Mouse (Mus musculus) embryonic facial prominence, embryonic 15.5 days (tissue): ENCODE measurements at regions not wholly inside any gene's neighbourhood (a gene's known extent, or its start where the extent isn't known, plus 50 kb on each side); places are given as distances from the start of the nearest gene placed in this dataset.

Experiments used
- ATAC-seq: fragments of 200-750 bp; cut with Nextera tagmentation; 2 replicates; pipeline ENCODE4 v1.8.0; 2017; ENCODE audit warnings: low read depth, moderate TSS enrichment; ENCODE audit not compliant: insufficient number of reproducible peaks, low FRiP score, low TSS enrichment
- H3K27ac ChIP-seq: fragments of 300-500 bp; sonication (generic); replicated peaks from 2 replicates; pipeline ENCODE4 v1.5.1; 2015; ENCODE audit warnings: mild to moderate bottlenecking, inconsistent platforms
- H3K27me3 ChIP-seq: fragments of 300-500 bp; sonication (generic); 2 replicates; pipeline ENCODE4 v1.6.1; 2015; ENCODE audit warnings: inconsistent platforms
- H3K36me3 ChIP-seq: fragments of 300-500 bp; sonication (generic); 2 replicates; pipeline ENCODE4 v1.6.1; 2015; ENCODE audit warnings: mild to moderate bottlenecking, inconsistent platforms
- H3K4me1 ChIP-seq: fragments of 300-500 bp; sonication (generic); 2 replicates; pipeline ENCODE4 v1.6.1; 2015; ENCODE audit warnings: inconsistent platforms
- H3K4me2 ChIP-seq: fragments of 300-500 bp; sonication (generic); replicated peaks from 2 replicates; pipeline ENCODE4 v1.6.1; 2015; ENCODE audit warnings: mild to moderate bottlenecking, inconsistent platforms
- H3K4me3 ChIP-seq: fragments of 300-500 bp; sonication (generic); replicated peaks from 2 replicates; pipeline ENCODE4 v1.5.1; 2015; ENCODE audit warnings: mild to moderate bottlenecking, inconsistent platforms
- H3K9ac ChIP-seq: fragments of 300-500 bp; sonication (generic); 2 replicates; pipeline ENCODE4 v1.6.1; 2015; ENCODE audit warnings: inconsistent platforms
- H3K9me3 ChIP-seq: fragments of 300-500 bp; sonication (generic); replicated peaks from 2 replicates; pipeline ENCODE4 v1.6.1; 2016; ENCODE audit warnings: inconsistent platforms
- WGBS: fragments of 180-500 bp; shearing (Covaris S2); methylation state at CpG from one replicate; pipeline ENCODE4 v1.1.7; 2015; 5-methylcytosine and 5-hydroxymethylcytosine counted together

DNA sequence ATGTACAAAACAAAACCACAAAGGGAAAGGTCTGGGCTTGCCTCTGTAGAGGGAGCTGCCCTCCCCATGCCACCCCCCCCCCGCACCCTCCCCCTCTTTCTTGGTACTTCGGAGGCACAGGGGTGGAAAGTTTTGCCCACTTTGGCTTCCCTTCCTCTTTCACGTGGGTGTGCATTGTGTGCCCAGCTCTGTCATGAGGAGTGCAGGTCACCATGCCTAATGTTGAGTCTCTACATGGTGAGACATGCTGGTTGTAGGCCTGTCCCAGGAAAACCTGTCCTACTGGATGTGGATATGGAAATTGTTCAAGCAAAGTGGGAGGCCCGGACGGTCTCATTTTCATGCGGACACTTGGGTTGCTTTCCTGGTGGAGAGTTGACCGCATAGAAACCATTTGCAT, 93.2 kb downstream of the Klf5 start:
- no peaks in the 10 kb centered on the region for H3K4me1 ChIP-seq
- no peak overlapping the region for H3K4me2 ChIP-seq
- H3K36me3 ChIP-seq: no peaks in the 10 kb centered on the region
- 76% methylated on average over 7 of the region's 7 CpGs for WGBS
- no peaks in the 10 kb centered on the region for H3K27me3 ChIP-seq
- H3K27ac ChIP-seq: no peak overlapping the region
- no peak overlapping the region for H3K4me3 ChIP-seq
- H3K9ac ChIP-seq: no peak overlapping the region
- H3K9me3 ChIP-seq: no peaks in the 10 kb centered on the region
- peak; percentile 7; the same call in 1 of the 2 replicates for ATAC-seq

DNA sequence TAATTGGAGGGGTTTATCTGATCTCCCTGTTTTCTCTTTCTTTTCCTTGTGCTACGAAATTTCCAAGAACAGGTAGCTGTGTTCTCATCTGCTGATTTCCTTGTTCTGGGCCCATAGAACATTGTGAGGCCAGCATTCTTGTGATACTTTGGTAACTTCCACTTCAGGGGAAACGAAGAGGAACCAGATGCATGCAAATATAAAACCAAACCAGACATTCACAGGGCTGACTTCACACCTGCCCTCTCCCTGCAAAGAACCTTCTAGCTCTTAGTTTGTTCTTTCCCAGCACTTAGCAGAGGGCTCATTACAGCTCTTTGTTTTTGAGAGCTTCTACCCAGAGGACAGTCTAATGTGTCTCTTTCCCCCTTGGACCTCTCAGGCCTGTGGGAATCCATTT, 94.3 kb downstream of the Klf5 start:
- no peak overlapping the region for H3K9ac ChIP-seq
- H3K4me2 ChIP-seq: no peak overlapping the region
- no peaks in the 10 kb centered on the region for H3K9me3 ChIP-seq
- ATAC-seq: no peak
- no peaks in the 10 kb centered on the region for H3K27me3 ChIP-seq
- 52% methylated on average over 2 of the region's 2 CpGs for WGBS
- no peak overlapping the region for H3K27ac ChIP-seq
- no peak overlapping the region for H3K4me3 ChIP-seq
- no peaks in the 10 kb centered on the region for H3K4me1 ChIP-seq
- H3K36me3 ChIP-seq: no peaks in the 10 kb centered on the region

DNA sequence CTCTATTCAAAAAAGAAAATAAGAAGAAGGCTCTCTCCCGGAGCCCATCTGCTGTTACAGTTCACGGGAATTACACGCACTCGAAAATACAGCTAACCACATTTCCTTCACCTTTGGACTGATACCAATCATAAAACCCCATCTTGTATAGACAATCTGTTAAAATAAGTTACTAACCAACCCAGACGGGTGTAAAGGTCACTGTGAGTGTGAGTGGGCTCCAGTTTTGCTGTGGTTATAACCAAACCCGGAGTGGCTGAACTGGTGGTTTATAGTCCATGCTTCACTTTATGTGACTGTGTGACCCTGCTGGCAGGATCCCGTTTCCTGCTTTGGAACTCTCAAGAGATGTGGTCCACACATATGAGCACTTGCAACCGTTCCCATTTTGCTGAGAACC, 95.1 kb downstream of the Klf5 start:
- Histone ChIP-seq H3K9ac (no peak overlapping the region), H3K27me3 (no peaks in the 10 kb centered on the region), H3K9me3 (no peaks in the 10 kb centered on the region), H3K36me3 (no peaks in the 10 kb centered on the region), H3K4me3 (no peak overlapping the region), H3K27ac (no peak overlapping the region), H3K4me2 (no peak overlapping the region), H3K4me1 (no peaks in the 10 kb centered on the region)
- WGBS: 68% methylated on average over 8 of the region's 8 CpGs
- no peak for ATAC-seq

DNA sequence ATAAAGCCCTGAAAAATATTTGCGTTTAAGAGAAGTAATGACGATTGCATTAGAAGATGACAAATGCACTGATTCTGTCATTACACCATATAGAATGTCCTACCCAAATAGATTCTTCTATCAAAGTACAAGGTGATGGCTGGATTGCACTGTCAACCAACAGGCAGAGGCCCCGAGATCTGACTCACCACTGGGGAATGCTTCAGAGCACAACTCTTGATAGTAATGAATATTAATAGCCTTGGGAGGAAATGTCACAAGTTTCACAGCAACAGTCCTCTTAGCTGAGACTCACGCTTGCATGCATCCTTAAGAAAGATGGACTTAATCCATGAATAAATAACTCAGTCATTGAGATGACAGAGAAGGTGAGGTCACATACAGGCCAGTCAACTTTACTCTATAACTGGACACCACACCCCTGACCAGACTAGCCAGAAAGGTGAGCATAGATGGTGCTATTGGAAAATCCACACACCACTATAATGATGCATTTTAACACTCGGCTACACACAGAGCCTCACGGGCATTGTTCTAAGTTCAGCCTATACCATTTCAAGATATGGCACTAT, 104.8 kb downstream of the Klf5 start:
- ATAC-seq: no peak
- H3K27ac ChIP-seq: no peak overlapping the region
- 81% methylated on average over 6 of the region's 6 CpGs for WGBS

DNA sequence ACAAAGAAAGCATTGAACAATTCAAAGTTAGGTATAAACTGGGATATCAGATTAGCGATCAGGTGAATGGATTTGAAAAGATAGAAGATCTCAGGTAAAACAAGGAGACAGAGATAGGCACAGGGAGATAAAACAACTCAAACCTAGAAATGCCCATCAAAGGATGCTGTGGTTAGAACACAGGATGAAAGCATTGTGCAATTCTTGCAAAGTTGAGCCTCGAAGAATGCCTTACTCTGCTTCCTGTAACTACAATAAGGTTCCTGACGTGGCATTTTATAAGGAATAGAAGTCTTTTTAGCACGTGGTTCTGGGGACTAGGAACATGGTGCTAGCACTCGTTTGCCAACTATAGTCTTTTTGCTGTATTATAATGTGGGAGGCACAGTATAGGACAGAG, 106.7 kb downstream of the Klf5 start:
- Histone ChIP-seq H3K4me3 (no peak overlapping the region), H3K36me3 (no peaks in the 10 kb centered on the region), H3K4me2 (no peak overlapping the region), H3K9ac (no peak overlapping the region), H3K9me3 (no peaks in the 10 kb centered on the region), H3K27me3 (no peaks in the 10 kb centered on the region), H3K4me1 (no peaks in the 10 kb centered on the region), H3K27ac (no peak overlapping the region)
- ATAC-seq: no peak
- 82% methylated on average over 5 of the region's 5 CpGs for WGBS

More for the DNA sequence above, 104.8 kb downstream of the Klf5 start:
- no peaks in the 10 kb centered on the region for H3K36me3 ChIP-seq
- H3K9me3 ChIP-seq: no peaks in the 10 kb centered on the region
- H3K4me1 ChIP-seq: no peaks in the 10 kb centered on the region
- no peaks in the 10 kb centered on the region for H3K27me3 ChIP-seq
- H3K4me2 ChIP-seq: no peak overlapping the region
- no peak overlapping the region for H3K4me3 ChIP-seq
- H3K9ac ChIP-seq: no peak overlapping the region

DNA sequence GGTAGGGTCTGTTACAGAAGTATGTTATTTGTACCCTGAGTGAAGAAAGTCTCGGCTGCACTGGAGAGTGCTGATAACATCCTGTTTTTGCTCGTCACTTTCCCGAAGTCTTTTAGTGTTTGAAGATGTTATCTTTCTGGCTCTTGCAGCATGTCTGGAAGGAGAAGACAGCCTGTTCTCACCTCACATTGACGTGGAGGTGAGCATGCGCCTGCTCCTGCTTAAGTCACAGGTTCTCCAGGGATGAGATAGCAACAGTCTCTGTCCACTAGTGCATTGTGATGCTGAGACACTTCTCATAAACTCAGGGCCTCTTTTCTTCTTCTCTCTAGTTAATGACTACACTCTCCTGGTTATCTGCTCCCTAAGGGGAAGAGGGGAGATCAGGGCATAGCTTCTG, 113.3 kb downstream of the Klf5 start:
- no peak for ATAC-seq
- H3K36me3 ChIP-seq: no peaks in the 10 kb centered on the region
- H3K27ac ChIP-seq: no peak overlapping the region

DNA sequence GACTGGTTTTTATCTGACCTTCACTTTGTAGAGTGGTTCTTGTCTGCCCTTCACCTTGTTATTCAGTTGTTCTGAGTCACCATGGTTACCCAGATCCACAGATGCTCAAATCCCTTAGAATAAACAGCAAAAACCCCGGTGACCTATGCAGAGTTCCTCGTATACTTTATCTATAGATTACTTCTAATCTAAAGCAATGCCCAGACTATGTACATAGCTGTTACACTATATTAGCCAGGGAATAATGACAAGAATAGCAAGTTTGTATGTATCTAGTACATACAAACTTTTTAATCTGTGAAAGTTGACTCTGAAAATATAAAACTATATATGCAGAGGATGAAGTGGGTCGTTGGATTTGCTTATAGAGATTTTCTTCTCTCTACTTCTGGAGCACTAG, 117.7 kb downstream of the Klf5 start:
- no peaks in the 10 kb centered on the region for H3K4me1 ChIP-seq
- no peak overlapping the region for H3K4me3 ChIP-seq
- no peak for ATAC-seq
- H3K27me3 ChIP-seq: no peaks in the 10 kb centered on the region
- no peak overlapping the region for H3K4me2 ChIP-seq
- 84% methylated on average over 3 of the region's 3 CpGs for WGBS
- no peaks in the 10 kb centered on the region for H3K36me3 ChIP-seq
- H3K9ac ChIP-seq: no peak overlapping the region
- no peaks in the 10 kb centered on the region for H3K9me3 ChIP-seq
- H3K27ac ChIP-seq: no peak overlapping the region

More for the DNA sequence above, 113.3 kb downstream of the Klf5 start:
- no peak overlapping the region for H3K4me3 ChIP-seq
- no peaks in the 10 kb centered on the region for H3K27me3 ChIP-seq
- 54% methylated on average over 5 of the region's 5 CpGs for WGBS
- no peak overlapping the region for H3K9ac ChIP-seq
- no peaks in the 10 kb centered on the region for H3K9me3 ChIP-seq
- H3K4me2 ChIP-seq: no peak overlapping the region
- H3K4me1 ChIP-seq: no peaks in the 10 kb centered on the region

DNA sequence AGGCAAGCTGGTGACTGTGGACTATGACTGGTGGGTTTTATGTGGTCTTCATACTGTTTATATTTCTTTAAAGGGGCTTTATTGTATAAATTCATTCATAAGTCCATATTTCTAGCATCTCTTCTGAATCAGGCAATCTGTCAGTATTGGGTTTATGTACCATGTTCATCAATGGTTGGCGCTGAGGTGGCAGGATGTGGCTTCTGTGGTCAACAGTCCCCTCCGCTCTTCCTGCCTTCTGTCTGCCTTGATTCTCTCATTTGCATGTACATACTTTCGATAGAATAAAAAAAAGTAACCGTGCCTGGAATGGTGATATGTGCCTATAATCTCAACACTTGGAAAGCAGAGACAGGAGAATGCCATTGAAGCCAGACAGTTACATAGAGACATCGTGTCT, 120.5 kb downstream of the Klf5 start:
- Histone ChIP-seq H3K4me3 (no peak overlapping the region), H3K4me1 (no peaks in the 10 kb centered on the region), H3K27ac (no peak overlapping the region), H3K4me2 (no peak overlapping the region), H3K9ac (no peak overlapping the region), H3K9me3 (no peaks in the 10 kb centered on the region), H3K27me3 (no peaks in the 10 kb centered on the region), H3K36me3 (no peaks in the 10 kb centered on the region)
- 94% methylated on average over 5 of the region's 5 CpGs for WGBS
- ATAC-seq: no peak

DNA sequence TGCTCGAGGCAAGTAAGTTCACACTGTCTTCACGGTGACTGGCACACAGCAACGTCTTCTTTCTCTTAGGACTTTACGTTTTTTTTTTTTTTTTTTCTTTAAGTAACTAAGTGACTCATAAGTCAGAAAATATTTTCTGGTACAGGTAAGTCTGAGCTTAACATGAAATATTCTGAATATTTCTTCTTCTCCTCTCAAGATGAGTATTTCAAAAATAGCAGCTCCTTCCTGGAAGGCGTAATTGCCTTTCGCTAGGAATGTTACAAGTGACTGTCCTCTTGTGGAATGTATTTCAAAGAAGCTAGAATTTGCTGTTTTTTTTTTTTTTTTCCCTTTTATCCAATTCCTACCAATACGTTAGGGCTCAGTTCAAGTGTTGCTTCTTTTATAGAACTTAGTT, 124.8 kb downstream of the Klf5 start:
- ATAC-seq: no peak
- 58% methylated on average over 7 of the region's 7 CpGs for WGBS
- Histone ChIP-seq H3K4me2 (no peak overlapping the region), H3K9me3 (no peaks in the 10 kb centered on the region), H3K27ac (no peak overlapping the region), H3K27me3 (no peaks in the 10 kb centered on the region), H3K36me3 (no peaks in the 10 kb centered on the region), H3K9ac (no peak overlapping the region), H3K4me3 (no peak overlapping the region), H3K4me1 (0 out of 2 replicates have a peak, but pooled peaks cover 3% of the 10 kb centered on the region)

DNA sequence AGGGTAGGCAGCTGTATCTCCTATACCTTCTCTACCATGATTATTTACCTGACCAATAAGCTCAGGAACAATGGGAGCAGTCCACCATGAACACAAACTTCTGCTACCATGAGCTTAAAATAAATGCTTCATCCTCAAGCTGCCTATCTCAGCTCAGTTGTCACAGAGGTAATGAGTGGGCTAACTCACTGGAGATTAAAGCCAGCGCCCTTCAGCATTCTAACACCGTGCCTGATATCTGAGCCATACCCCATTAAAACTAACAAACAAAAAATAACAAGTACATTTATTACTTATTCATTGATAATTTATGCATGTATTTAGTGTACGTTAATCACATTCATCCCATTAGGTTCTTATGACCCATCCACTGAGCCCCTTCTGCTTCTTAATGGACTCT, 128.6 kb downstream of the Klf5 start:
- Histone ChIP-seq H3K4me2 (no peak overlapping the region), H3K9me3 (no peaks in the 10 kb centered on the region), H3K36me3 (no peaks in the 10 kb centered on the region), H3K9ac (no peak overlapping the region), H3K4me1 (0 out of 2 replicates have a peak, but pooled peaks cover 3% of the 10 kb centered on the region), H3K27ac (no peak overlapping the region), H3K27me3 (no peaks in the 10 kb centered on the region), H3K4me3 (no peak overlapping the region)
- WGBS: 88% methylated on average over 3 of the region's 3 CpGs
- no peak for ATAC-seq

DNA sequence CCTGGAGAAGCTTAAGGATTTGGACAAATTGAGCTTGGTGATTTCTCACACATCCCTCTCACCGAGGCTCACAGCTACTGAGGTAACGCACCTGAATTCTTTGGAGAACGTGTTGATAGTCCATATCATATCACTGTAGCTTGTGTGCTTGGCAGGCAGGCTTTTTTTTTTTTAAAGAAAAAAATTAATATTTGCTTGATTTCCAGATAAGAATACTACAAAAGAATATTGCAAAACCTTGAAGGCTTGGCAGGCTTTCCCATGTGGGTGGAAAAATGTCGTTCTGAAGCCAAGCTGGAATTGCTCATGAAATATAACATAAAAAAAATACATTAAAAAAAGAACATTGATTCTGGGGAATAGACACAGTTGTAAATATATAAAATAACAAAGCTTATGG, 131.8 kb downstream of the Klf5 start:
- H3K4me3 ChIP-seq: no peak overlapping the region
- no peaks in the 10 kb centered on the region for H3K27me3 ChIP-seq
- no peak overlapping the region for H3K27ac ChIP-seq
- no peak for ATAC-seq
- H3K4me2 ChIP-seq: no peak overlapping the region
- H3K4me1 ChIP-seq: 0 out of 2 replicates have a peak, but pooled peaks cover under 1% of the 10 kb centered on the region
- WGBS: 66% methylated on average over 4 of the region's 4 CpGs
- no peaks in the 10 kb centered on the region for H3K9me3 ChIP-seq
- no peak overlapping the region for H3K9ac ChIP-seq
- H3K36me3 ChIP-seq: no peaks in the 10 kb centered on the region

DNA sequence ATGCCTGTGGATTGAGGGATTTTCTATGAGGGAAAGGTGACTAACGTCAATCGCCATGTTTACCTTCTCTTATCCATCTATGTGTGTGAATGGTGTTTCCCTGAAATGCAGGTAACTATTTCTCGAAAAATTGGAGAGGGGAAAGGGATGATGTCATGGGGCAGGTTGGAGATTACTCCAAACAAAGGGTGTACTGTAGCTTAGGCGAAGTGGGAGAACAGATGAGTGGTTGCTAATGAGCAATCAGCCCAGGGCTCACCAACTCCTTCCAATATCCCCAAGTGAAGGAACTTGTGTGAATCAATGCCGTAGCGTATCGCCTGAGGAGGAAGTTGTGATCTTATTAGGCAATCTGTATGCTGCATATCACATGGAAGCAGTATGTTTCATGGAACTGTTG, 133.2 kb downstream of the Klf5 start:
- WGBS: 89% methylated on average over 7 of the region's 7 CpGs
- no peak for ATAC-seq
- no peak overlapping the region for H3K9ac ChIP-seq
- no peaks in the 10 kb centered on the region for H3K27me3 ChIP-seq
- no peaks in the 10 kb centered on the region for H3K4me1 ChIP-seq
- H3K36me3 ChIP-seq: no peaks in the 10 kb centered on the region
- H3K9me3 ChIP-seq: no peaks in the 10 kb centered on the region
- no peak overlapping the region for H3K27ac ChIP-seq
- no peak overlapping the region for H3K4me2 ChIP-seq
- H3K4me3 ChIP-seq: no peak overlapping the region
